Mouse (Mus musculus): ENCODE measurements at regions not wholly inside any gene's neighbourhood (a gene's known extent, or its start where the extent isn't known, plus 50 kb on each side); places are given as distances from the start of the nearest gene placed in this dataset.

- TF ChIP-seq CTCF (IDR thresholded peaks at IDR 0.05; ENCODE audit: low read depth, low read length) = no peak
- TF ChIP-seq POLR2A (IDR thresholded peaks at IDR 0.05; ENCODE audit: borderline replicate concordance, low read depth, low read length) = no peak
These were observed 384.9 kb downstream of the Mllt3 start for GRCm38 (mm10) chr4:87647932-87648911.
